Mouse (Mus musculus): ENCODE data around the gene Mucl3. TPM values are rescaled to one million over a fixed set of nuclear protein-coding genes. Genes with fewer than 3 reads are reported as not detected.

The Mucl3 gene
- total and polyA plus RNA-seq, 3 experiments: 0.11 to 1.3 (median 0.34) TPM

GRCm38 (mm10) chr17:35593786-35594185, 49.7 kb downstream of the Mucl3 start:
- no peaks in the 10 kb centered on the region for H3K36me3 ChIP-seq (replicated peaks in 1 of 2; ENCODE audit: control insufficient read depth in 1 of 2, insufficient read depth in 1 of 2, low read length in 1 of 2)
- DNase-seq (ENCODE audit: extremely low read depth): no peak
- TF ChIP-seq MEF2A (IDR thresholded peaks at IDR 0.05; ENCODE audit: borderline replicate concordance, low read depth, low read length) (no peak), ZNF384 (IDR thresholded peaks at IDR 0.05; ENCODE audit: low read depth, low read length) (no peak)
- in situ Hi-C loops (cut with MboI; ENCODE audit: low pct_ligation_motif_present, low pct_unique_long_range_greater_than_20kb, low sequenced_read_pairs) (no loop called here), dilution Hi-C loops (cut with MboI; ENCODE audit: extremely low pct_ligation_motif_present, extremely low pct_unique_long_range_greater_than_20kb, low sequenced_read_pairs) (no loop called here)
- H3K9me3 ChIP-seq (replicated peaks; ENCODE audit: low read length): peaks cover 6% of the 10 kb centered on the region
- no peak overlapping the region for H3K4me2 ChIP-seq (ENCODE audit: insufficient read depth, low read depth, poor library complexity, severe bottlenecking)
- H3K27me3 ChIP-seq (replicated peaks): peaks cover 21% of the 10 kb centered on the region
- H3K79me2 ChIP-seq (replicated peaks; ENCODE audit: control insufficient read depth, extremely low read depth, insufficient read depth, poor library complexity, severe bottlenecking): no peaks in the 10 kb centered on the region
- no peak overlapping the region for H3K4me3 ChIP-seq (replicated peaks in 1 of 3; ENCODE audit: low read depth in 2 of 3, low read length in 2 of 3, poor library complexity in 1 of 3)
- peaks cover 0 to 6% of the 10 kb centered on the region in 2 experiments; a peak in 2 of 4 replicates for H3K4me1 ChIP-seq (ENCODE audit: control insufficient read depth in 1 of 2, insufficient read depth in 2 of 2)
- no peak overlapping the region for H3K27ac ChIP-seq (ENCODE audit: insufficient read depth, low read depth)
- no peak overlapping the region for H3K9ac ChIP-seq (ENCODE audit: insufficient read depth, low read depth)

GRCm38 (mm10) chr17:35592131-35592530, 51.4 kb downstream of the Mucl3 start:
- in situ Hi-C loops (cut with MboI; ENCODE audit: low pct_ligation_motif_present, low pct_unique_long_range_greater_than_20kb, low sequenced_read_pairs): no loop called here

GRCm38 (mm10) chr17:35591731-35592130, 51.8 kb downstream of the Mucl3 start:
- dilution Hi-C loops (cut with MboI; ENCODE audit: extremely low pct_ligation_motif_present, extremely low pct_unique_long_range_greater_than_20kb, low sequenced_read_pairs) (no loop called here), in situ Hi-C loops (cut with MboI; ENCODE audit: low pct_ligation_motif_present, low pct_unique_long_range_greater_than_20kb, low sequenced_read_pairs) (no loop called here)
- H3K4me3 ChIP-seq (replicated peaks in 1 of 3; ENCODE audit: low read depth in 2 of 3, low read length in 2 of 3, poor library complexity in 1 of 3): no peak overlapping the region
- no peak overlapping the region for H3K27ac ChIP-seq (ENCODE audit: insufficient read depth, low read depth)
- no peak overlapping the region for H3K4me2 ChIP-seq (ENCODE audit: insufficient read depth, low read depth, poor library complexity, severe bottlenecking)
- no peak overlapping the region for H3K9ac ChIP-seq (ENCODE audit: insufficient read depth, low read depth)
- H3K36me3 ChIP-seq (replicated peaks in 1 of 2; ENCODE audit: control insufficient read depth in 1 of 2, insufficient read depth in 1 of 2, low read length in 1 of 2): no peaks in the 10 kb centered on the region
- H3K79me2 ChIP-seq (replicated peaks; ENCODE audit: control insufficient read depth, extremely low read depth, insufficient read depth, poor library complexity, severe bottlenecking): no peaks in the 10 kb centered on the region
- DNase-seq (ENCODE audit: extremely low read depth): no peak
- H3K9me3 ChIP-seq (replicated peaks; ENCODE audit: low read length): peaks cover 7% of the 10 kb centered on the region
- TF ChIP-seq BHLHE40 (IDR thresholded peaks at IDR 0.05; ENCODE audit: low read depth, low read length) (no peak), ZNF384 (IDR thresholded peaks at IDR 0.05; ENCODE audit: low read depth, low read length) (no peak), PAX5 (IDR thresholded peaks at IDR 0.05; ENCODE audit: low read length) (no peak), UBTF (IDR thresholded peaks at IDR 0.05; ENCODE audit: low read depth, low read length) (no peak), JUND (conservative IDR thresholded peaks at IDR 0.05; ENCODE audit: low read depth, low read length) (no peak), CHD2 (IDR thresholded peaks at IDR 0.05; ENCODE audit: low read length) (no peak), NRF1 (IDR thresholded peaks at IDR 0.05; ENCODE audit: low read depth, low read length) (no peak), KAT2A (IDR thresholded peaks at IDR 0.05; ENCODE audit: insufficient replicate concordance, low read length) (no peak), NELFE (IDR thresholded peaks at IDR 0.05; ENCODE audit: low read depth, low read length) (no peak), MAZ (IDR thresholded peaks at IDR 0.05; ENCODE audit: low read depth, low read length) (no peak), JUN (IDR thresholded peaks at IDR 0.05; ENCODE audit: insufficient read depth, low read depth, low read length) (no peak), ELF1 (IDR thresholded peaks at IDR 0.05; ENCODE audit: low read depth, low read length) (no peak), USF2 (conservative IDR thresholded peaks at IDR 0.05; ENCODE audit: low read depth, low read length) (no peak), MEF2A (IDR thresholded peaks at IDR 0.05; ENCODE audit: borderline replicate concordance, low read depth, low read length) (no peak), TCF12 (IDR thresholded peaks at IDR 0.05; ENCODE audit: low read depth, low read length) (no peak), ETS1 (conservative IDR thresholded peaks at IDR 0.05; ENCODE audit: low read depth, low read length) (no peak), CHD1 (IDR thresholded peaks at IDR 0.05; ENCODE audit: low read depth, low read length) (no peak), CTCF (conservative IDR thresholded peaks at IDR 0.05 in 1 of 2, IDR thresholded peaks at IDR 0.05 in 1 of 2; ENCODE audit: low read depth in 2 of 2, low read length in 2 of 2) (no peak), USF1 (IDR thresholded peaks at IDR 0.05; ENCODE audit: low read depth, low read length) (no peak)
- H3K27me3 ChIP-seq (replicated peaks): peaks cover 16% of the 10 kb centered on the region
- peaks cover 0 to 6% of the 10 kb centered on the region in 2 experiments; a peak in 2 of 4 replicates for H3K4me1 ChIP-seq (ENCODE audit: control insufficient read depth in 1 of 2, insufficient read depth in 2 of 2)

More at GRCm38 (mm10) chr17:35592131-35592530, 51.4 kb downstream of the Mucl3 start:
- H3K36me3 ChIP-seq (replicated peaks in 1 of 2; ENCODE audit: control insufficient read depth in 1 of 2, insufficient read depth in 1 of 2, low read length in 1 of 2): no peaks in the 10 kb centered on the region
- no peak for TF ChIP-seq SIN3A (IDR thresholded peaks at IDR 0.05; ENCODE audit: low read length)
- no peak for TF ChIP-seq IRF4 (IDR thresholded peaks at IDR 0.05; ENCODE audit: low read depth, low read length)
- no peak for TF ChIP-seq USF2 (conservative IDR thresholded peaks at IDR 0.05; ENCODE audit: low read depth, low read length)
- no peak for TF ChIP-seq ZMIZ1 (IDR thresholded peaks at IDR 0.05; ENCODE audit: low read depth, low read length)
- TF ChIP-seq BHLHE40 (IDR thresholded peaks at IDR 0.05; ENCODE audit: low read depth, low read length): no peak
- H3K4me2 ChIP-seq (ENCODE audit: insufficient read depth, low read depth, poor library complexity, severe bottlenecking): no peak overlapping the region
- H3K4me3 ChIP-seq (replicated peaks in 1 of 3; ENCODE audit: low read depth in 2 of 3, low read length in 2 of 3, poor library complexity in 1 of 3): no peak overlapping the region
- H3K79me2 ChIP-seq (replicated peaks; ENCODE audit: control insufficient read depth, extremely low read depth, insufficient read depth, poor library complexity, severe bottlenecking): no peaks in the 10 kb centered on the region
- no peak overlapping the region for H3K27ac ChIP-seq (ENCODE audit: insufficient read depth, low read depth)
- DNase-seq (ENCODE audit: extremely low read depth): no peak
- peaks cover 16% of the 10 kb centered on the region for H3K27me3 ChIP-seq (replicated peaks)
- H3K9me3 ChIP-seq (replicated peaks; ENCODE audit: low read length): peaks cover 8% of the 10 kb centered on the region
- no peak overlapping the region for H3K9ac ChIP-seq (ENCODE audit: insufficient read depth, low read depth)
- peaks cover 0 to 6% of the 10 kb centered on the region in 2 experiments; a peak in 2 of 4 replicates for H3K4me1 ChIP-seq (ENCODE audit: control insufficient read depth in 1 of 2, insufficient read depth in 2 of 2)
- dilution Hi-C loops (cut with MboI; ENCODE audit: extremely low pct_ligation_motif_present, extremely low pct_unique_long_range_greater_than_20kb, low sequenced_read_pairs): no loop called here
